Mouse (Mus musculus): ENCODE measurements around the gene Pbx4. TPM values are rescaled to one million over a fixed set of nuclear protein-coding genes. Genes with fewer than 3 reads are reported as not detected.
A peak's percentile ranks its signal among the peaks of the same experiment; 100 is the strongest.

Pbx4 gene
- polyA plus RNA-seq, 1 experiment, result 22.4 TPM

DNA sequence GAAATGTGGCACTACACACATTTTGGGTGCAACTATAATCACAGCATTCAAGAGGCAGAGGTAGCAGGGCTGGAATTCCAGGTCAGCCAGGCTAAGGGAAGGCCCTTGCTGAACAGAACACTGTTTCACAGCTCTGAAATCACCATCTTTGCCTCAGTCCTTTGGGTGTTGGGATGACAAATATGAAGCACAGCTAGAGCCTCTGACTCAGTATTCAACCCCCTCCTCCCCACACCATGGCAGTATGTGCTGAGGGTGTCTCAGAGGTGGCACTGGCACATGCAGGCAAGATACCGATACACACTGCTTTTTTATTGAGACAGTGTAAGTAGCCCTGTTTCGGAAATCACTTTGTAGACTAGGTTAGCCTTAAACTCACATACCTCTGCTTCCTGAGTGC, 74.0 kb downstream of the Pbx4 start:
- no peak overlapping the region for H3K9ac ChIP-seq (ENCODE audit: low read depth, poor library complexity, severe bottlenecking)

DNA sequence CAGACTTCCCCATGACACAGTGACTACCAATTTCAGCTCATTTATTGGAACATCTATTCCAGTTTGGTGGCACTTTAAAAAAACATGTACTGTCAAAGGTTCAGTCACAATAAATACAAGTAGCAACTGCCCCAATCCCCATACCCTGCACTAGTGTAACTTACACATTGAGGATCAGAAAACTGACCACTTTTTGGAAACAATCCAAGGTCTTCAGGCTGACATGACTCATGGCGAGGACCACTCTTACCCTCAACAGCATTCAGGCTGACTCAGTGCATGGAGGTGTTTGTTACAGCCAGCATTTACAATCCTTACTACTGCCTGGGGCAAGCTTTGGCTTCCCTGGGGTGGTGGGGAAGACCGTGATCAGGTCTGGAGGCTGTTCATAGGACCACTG, 74.8 kb downstream of the Pbx4 start:
- Histone ChIP-seq H3K27me3 (ENCODE audit: control insufficient read depth, insufficient read depth, low read length, poor library complexity, severe bottlenecking) (no peaks in the 10 kb centered on the region), H3K27ac (ENCODE audit: insufficient read depth, low read length) (no peak overlapping the region), H3K4me1 (ENCODE audit: control insufficient read depth, insufficient read depth, low read length) (no peaks in the 10 kb centered on the region), H3K9me3 (replicated peaks; ENCODE audit: control insufficient read depth, insufficient read depth, low read length, poor library complexity, severe bottlenecking) (no peaks in the 10 kb centered on the region), H3K9ac (ENCODE audit: low read depth, poor library complexity, severe bottlenecking) (no peak overlapping the region), H3K4me3 (ENCODE audit: low read depth, low read length) (no peak overlapping the region), H3K36me3 (ENCODE audit: control insufficient read depth, insufficient read depth, low read length, poor library complexity, severe bottlenecking) (peaks cover 37% of the 10 kb centered on the region)
- TF ChIP-seq EP300 (IDR thresholded peaks at IDR 0.05; ENCODE audit: insufficient read depth, low read depth, low read length) (no peak), CTCF (IDR thresholded peaks at IDR 0.05; ENCODE audit: low read depth, low read length) (no peak), POLR2A (IDR thresholded peaks at IDR 0.05; ENCODE audit: insufficient read depth, low read length) (no peak)

More for the DNA sequence above, 74.0 kb downstream of the Pbx4 start:
- Histone ChIP-seq H3K4me3 (ENCODE audit: low read depth, low read length) (no peak overlapping the region), H3K4me1 (ENCODE audit: control insufficient read depth, insufficient read depth, low read length) (no peaks in the 10 kb centered on the region), H3K9me3 (replicated peaks; ENCODE audit: control insufficient read depth, insufficient read depth, low read length, poor library complexity, severe bottlenecking) (no peaks in the 10 kb centered on the region), H3K36me3 (ENCODE audit: control insufficient read depth, insufficient read depth, low read length, poor library complexity, severe bottlenecking) (peaks cover 29% of the 10 kb centered on the region), H3K27ac (ENCODE audit: insufficient read depth, low read length) (no peak overlapping the region), H3K27me3 (ENCODE audit: control insufficient read depth, insufficient read depth, low read length, poor library complexity, severe bottlenecking) (no peaks in the 10 kb centered on the region)
- TF ChIP-seq EP300 (IDR thresholded peaks at IDR 0.05; ENCODE audit: insufficient read depth, low read depth, low read length) (no peak), POLR2A (IDR thresholded peaks at IDR 0.05; ENCODE audit: insufficient read depth, low read length) (no peak), CTCF (IDR thresholded peaks at IDR 0.05; ENCODE audit: low read depth, low read length) (no peak)

DNA sequence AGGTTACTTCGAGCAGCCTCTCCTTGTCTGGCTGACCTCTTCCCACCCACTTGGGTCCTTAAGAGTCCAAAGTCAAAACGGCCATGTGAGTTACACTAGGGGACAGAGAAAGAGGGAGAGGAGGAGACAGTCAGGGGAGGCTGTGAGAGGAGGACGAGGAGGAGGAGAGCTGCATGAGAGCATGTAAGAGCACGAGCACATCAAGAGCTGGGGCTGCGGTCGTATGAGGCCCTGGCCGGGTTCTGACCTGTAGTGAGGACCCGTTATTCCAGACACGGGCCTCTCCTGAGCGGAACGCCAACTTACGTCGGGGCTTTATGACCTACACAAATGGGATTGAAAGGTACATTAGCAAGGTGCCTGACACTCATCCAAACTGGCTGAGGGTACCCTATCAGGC, 79.6 kb downstream of the Pbx4 start:
- Histone ChIP-seq H3K4me1 (ENCODE audit: control insufficient read depth, insufficient read depth, low read length) (no peaks in the 10 kb centered on the region), H3K27ac (ENCODE audit: insufficient read depth, low read length) (no peak overlapping the region), H3K9ac (ENCODE audit: low read depth, poor library complexity, severe bottlenecking) (no peak overlapping the region), H3K27me3 (ENCODE audit: control insufficient read depth, insufficient read depth, low read length, poor library complexity, severe bottlenecking) (no peaks in the 10 kb centered on the region), H3K36me3 (ENCODE audit: control insufficient read depth, insufficient read depth, low read length, poor library complexity, severe bottlenecking) (peaks cover 83% of the 10 kb centered on the region), H3K4me3 (ENCODE audit: low read depth, low read length) (no peak overlapping the region), H3K9me3 (replicated peaks; ENCODE audit: control insufficient read depth, insufficient read depth, low read length, poor library complexity, severe bottlenecking) (no peaks in the 10 kb centered on the region)
- TF ChIP-seq CTCF (IDR thresholded peaks at IDR 0.05; ENCODE audit: low read depth, low read length) (no peak), POLR2A (IDR thresholded peaks at IDR 0.05; ENCODE audit: insufficient read depth, low read length) (no peak), EP300 (IDR thresholded peaks at IDR 0.05; ENCODE audit: insufficient read depth, low read depth, low read length) (no peak)

DNA sequence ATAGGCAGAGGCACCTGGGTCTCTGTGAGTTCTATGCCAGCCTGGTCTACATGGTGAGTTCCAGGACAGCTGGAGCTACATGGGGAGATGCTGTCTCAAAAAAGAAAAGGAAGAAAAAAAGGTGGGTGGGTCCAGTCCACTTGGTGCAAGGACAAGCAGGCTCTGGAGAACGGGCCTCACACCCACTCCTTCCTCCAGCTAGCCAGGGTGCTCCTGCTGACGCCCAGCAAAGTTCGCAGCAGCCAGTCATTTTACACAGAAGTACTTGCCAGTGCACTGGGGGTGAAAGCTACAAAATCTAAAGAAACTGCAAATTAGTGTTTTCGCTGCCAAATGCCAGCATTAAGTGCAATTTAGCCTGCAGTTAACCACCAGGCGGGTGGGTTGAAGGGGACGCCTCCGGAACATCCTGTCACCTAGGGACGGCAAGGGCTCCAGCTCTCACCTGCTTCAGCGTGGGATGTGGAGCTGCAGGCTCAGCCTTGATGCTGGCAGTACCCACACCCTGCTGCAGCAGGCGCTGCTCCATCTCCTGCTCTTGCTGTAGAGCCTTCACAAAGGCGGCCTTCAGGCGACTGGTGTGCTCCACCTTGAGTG, 80.3 kb downstream of the Pbx4 start:
- Histone ChIP-seq H3K36me3 (ENCODE audit: control insufficient read depth, insufficient read depth, low read length, poor library complexity, severe bottlenecking) (peaks cover 90% of the 10 kb centered on the region), H3K9me3 (replicated peaks; ENCODE audit: control insufficient read depth, insufficient read depth, low read length, poor library complexity, severe bottlenecking) (no peaks in the 10 kb centered on the region), H3K4me3 (ENCODE audit: low read depth, low read length) (no peak overlapping the region), H3K27ac (ENCODE audit: insufficient read depth, low read length) (no peak overlapping the region), H3K4me1 (ENCODE audit: control insufficient read depth, insufficient read depth, low read length) (no peaks in the 10 kb centered on the region), H3K9ac (ENCODE audit: low read depth, poor library complexity, severe bottlenecking) (no peak overlapping the region), H3K27me3 (ENCODE audit: control insufficient read depth, insufficient read depth, low read length, poor library complexity, severe bottlenecking) (no peaks in the 10 kb centered on the region)
- TF ChIP-seq CTCF (IDR thresholded peaks at IDR 0.05; ENCODE audit: low read depth, low read length), result no peak
- TF ChIP-seq POLR2A (IDR thresholded peaks at IDR 0.05; ENCODE audit: insufficient read depth, low read length), result no peak
- TF ChIP-seq EP300 (IDR thresholded peaks at IDR 0.05; ENCODE audit: insufficient read depth, low read depth, low read length), result no peak

DNA sequence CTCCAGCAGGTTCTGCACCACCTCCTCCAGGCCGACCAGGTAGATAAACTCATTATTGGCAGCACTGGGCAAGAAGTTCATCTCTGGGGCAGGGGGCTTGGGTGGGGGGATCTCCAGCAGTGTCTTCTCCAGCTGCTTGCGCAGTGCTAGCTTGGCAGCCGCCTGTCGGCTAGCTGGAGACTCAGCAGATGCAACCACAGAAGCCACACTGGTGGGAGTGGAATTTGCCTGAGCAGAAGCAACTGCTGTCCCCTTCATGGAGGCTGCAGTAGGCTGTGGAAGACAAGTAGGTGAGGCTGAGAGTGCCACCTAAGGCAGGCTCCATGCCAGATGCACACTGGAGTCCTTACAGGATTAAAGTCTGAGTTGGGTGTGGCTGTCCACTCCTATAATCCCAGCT, 82.2 kb downstream of the Pbx4 start:
- Histone ChIP-seq H3K4me3 (ENCODE audit: low read depth, low read length) (no peak overlapping the region), H3K27me3 (ENCODE audit: control insufficient read depth, insufficient read depth, low read length, poor library complexity, severe bottlenecking) (no peaks in the 10 kb centered on the region), H3K36me3 (ENCODE audit: control insufficient read depth, insufficient read depth, low read length, poor library complexity, severe bottlenecking) (peaks cover 81% of the 10 kb centered on the region), H3K9ac (ENCODE audit: low read depth, poor library complexity, severe bottlenecking) (no peak overlapping the region), H3K9me3 (replicated peaks; ENCODE audit: control insufficient read depth, insufficient read depth, low read length, poor library complexity, severe bottlenecking) (no peaks in the 10 kb centered on the region), H3K4me1 (ENCODE audit: control insufficient read depth, insufficient read depth, low read length) (no peaks in the 10 kb centered on the region), H3K27ac (ENCODE audit: insufficient read depth, low read length) (no peak overlapping the region)
- TF ChIP-seq EP300 (IDR thresholded peaks at IDR 0.05; ENCODE audit: insufficient read depth, low read depth, low read length) (no peak), POLR2A (IDR thresholded peaks at IDR 0.05; ENCODE audit: insufficient read depth, low read length) (no peak), CTCF (IDR thresholded peaks at IDR 0.05; ENCODE audit: low read depth, low read length) (no peak)

DNA sequence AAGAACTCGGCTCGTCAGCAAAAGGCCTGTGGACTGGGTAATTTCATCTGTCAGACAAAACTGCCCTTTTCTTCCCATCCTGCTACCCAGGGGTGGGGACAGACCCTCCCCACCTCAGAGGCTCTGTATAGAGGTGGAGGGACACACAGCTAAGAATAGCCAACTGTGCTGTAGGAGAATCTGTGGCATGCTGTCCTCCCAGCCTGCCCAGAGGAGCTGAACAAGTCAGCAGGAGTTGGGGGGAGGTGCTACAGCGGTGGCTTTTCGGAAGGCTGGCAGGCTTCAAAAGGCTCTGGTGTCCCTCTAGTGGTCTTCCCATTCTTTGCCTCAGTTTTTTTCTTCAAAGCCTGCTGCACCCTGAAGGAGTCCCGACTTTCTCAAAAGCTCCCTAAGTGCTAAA, 83.5 kb downstream of the Pbx4 start:
- H3K9me3 ChIP-seq (replicated peaks; ENCODE audit: control insufficient read depth, insufficient read depth, low read length, poor library complexity, severe bottlenecking), result no peaks in the 10 kb centered on the region
- no peaks in the 10 kb centered on the region for H3K4me1 ChIP-seq (ENCODE audit: control insufficient read depth, insufficient read depth, low read length)
- peaks cover 69% of the 10 kb centered on the region for H3K36me3 ChIP-seq (ENCODE audit: control insufficient read depth, insufficient read depth, low read length, poor library complexity, severe bottlenecking)
- H3K27me3 ChIP-seq (ENCODE audit: control insufficient read depth, insufficient read depth, low read length, poor library complexity, severe bottlenecking), result no peaks in the 10 kb centered on the region
- no peak overlapping the region for H3K4me3 ChIP-seq (ENCODE audit: low read depth, low read length)
- H3K9ac ChIP-seq (ENCODE audit: low read depth, poor library complexity, severe bottlenecking), result no peak overlapping the region
- no peak for TF ChIP-seq EP300 (IDR thresholded peaks at IDR 0.05; ENCODE audit: insufficient read depth, low read depth, low read length)
- TF ChIP-seq CTCF (IDR thresholded peaks at IDR 0.05; ENCODE audit: low read depth, low read length), result peak; percentile 16
- no peak overlapping the region for H3K27ac ChIP-seq (ENCODE audit: insufficient read depth, low read length)

All from ES-Bruce4 (cell line).